Mouse (Mus musculus) brain, embryonic 14.5 days (tissue): Measurements from ENCODE around the gene Stoml3. TPM values are rescaled to one million over a fixed set of nuclear protein-coding genes. Genes with fewer than 3 reads are reported as not detected.

Source experiments
- DNase-seq: peaks from one replicate; pipeline ENCODE4 v3.0.0-alpha.2; 2011; ENCODE audit warnings: low read depth
- CTCF ChIP-seq: fragments of 200-500 bp; IDR thresholded peaks from 2 replicates; pipeline ENCODE4 v1.5.1; 2012; ENCODE audit warnings: inconsistent platforms, mild to moderate bottlenecking, moderate library complexity, borderline replicate concordance; ENCODE audit not compliant: insufficient read depth, insufficient read length; ENCODE audit errors: extremely low read depth
- POLR2A ChIP-seq: fragments of 200-500 bp; IDR thresholded peaks from 2 replicates; pipeline ENCODE4 v1.6.1; 2012; ENCODE audit warnings: mild to moderate bottlenecking, inconsistent platforms, borderline replicate concordance; ENCODE audit not compliant: poor library complexity, insufficient read depth, insufficient read length, severe bottlenecking; ENCODE audit errors: extremely low read depth
- polyA plus RNA-seq: library from polyadenylated mRNA; depleted of rRNA; stranded (reverse); fragments of >200 nt; gene quantifications from 2 replicates; pipeline ENCODE4 v1.2.3, GENCODE M21; 2012

Gene Stoml3
- polyA plus RNA-seq, 1 experiment: not detected

DNA sequence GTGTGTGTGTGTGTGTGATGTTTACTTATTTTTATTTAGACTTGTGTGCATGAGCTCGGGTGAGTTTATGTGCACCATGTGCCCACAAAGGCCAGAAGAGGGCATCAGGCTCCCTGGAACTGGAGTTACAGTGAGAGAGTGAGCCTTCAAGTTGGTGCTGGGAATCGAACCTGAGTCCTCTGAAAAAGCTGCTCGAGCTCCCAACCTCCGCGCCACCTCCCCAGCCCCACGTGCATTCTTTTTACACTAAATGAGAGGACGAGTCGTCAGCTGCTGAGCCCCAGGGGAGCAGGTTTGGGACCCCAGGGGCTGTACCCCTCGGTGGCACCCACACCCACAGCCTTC lies 25.8 kb upstream of the Stoml3 start:
- no peak for TF ChIP-seq CTCF
- no peak for TF ChIP-seq POLR2A
- DNase-seq: no peak

DNA sequence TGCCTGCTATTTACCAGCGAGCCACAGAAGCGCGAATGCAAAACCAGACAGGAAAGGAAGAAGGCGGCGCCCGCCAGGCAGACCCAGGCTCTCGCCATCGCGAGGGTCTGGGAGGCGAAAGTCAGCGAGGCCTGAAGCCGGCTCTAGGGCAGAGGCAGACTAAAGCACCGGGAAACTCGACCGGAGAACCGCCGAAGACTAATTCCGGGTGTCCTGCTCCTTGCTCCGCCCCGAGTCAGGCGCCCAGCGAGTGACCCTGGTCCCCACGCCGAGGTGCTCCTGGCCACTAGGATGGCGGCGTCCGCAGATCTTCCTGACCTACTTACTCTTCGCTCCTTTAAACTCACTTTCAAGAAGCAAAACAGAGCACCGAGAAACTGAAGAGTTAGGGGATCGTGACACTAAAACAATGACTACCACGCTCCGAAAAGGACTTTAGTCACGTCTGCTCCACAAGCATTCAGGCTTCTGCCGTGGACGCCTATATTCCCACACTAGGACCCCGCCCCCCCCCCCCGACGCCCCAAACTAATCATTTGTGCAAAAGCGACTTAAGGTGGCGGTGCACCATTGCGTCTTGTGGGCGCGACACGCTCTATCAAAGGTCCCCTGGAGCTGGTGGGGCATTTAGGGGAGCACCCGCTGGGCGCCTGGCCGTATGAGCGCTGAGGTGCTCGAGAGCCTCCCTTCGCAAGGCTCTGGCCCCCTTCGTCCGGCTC lies 25.2 kb upstream of the Stoml3 start, which contains the start of the genes Nhlrc3 and Proser1:
Gene Nhlrc3 (minus strand): TSS at position 287 of the 719 bp plus-strand sequence.
Gene Proser1 (plus strand): TSS at position 621 of the 719 bp plus-strand sequence.
- DNase-seq: peak; percentile 100
- TF ChIP-seq POLR2A (peak; percentile 41; the same call in 1 of the 2 replicates), CTCF (no peak)

DNA sequence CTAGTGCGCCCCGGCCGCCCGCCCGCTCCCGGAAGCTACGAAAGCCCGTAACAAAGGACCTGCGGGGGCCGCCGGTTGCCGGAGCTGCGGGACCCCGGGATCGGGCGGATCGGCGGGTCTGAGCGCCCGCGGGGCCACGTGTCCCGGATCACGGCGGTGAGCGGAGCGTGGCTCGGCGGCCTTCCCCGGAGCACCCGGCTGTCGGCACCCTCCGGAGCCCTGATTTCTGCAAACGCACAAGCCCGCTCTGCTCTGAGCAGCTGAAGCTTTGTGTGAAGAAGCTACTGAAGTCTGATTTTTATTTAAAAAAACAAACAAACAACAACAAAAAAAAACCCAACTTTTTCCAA lies 24.7 kb upstream of the Stoml3 start:
- no peak for TF ChIP-seq CTCF
- TF ChIP-seq POLR2A: peak; percentile 50; the same call in 1 of the 2 replicates
- DNase-seq: no peak

DNA sequence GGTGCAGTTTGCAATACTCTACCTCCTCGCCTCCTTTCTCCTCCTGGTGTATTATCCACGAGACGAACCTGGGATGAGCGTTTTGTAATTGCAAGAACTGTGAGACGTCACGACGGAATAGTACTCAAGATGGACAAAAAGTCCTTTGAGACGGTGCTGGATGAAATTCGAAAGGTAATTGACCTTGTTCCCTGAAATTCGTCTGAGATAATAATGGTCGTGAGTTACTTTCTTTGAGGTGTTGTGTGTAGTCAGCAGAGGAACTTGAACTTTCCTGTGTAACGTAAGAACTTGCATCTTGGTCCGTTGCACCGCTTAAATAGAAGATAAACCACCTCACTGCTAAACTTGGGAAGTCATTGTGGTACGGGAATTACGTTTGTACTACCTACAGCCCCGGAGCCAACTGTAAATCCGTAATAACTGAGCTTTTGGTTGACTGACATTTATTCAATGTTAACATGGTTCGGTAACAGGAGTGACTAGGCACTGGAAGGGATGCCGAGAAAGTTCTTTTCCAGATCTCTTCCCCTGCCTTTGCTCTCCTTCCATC lies 24.2 kb upstream of the Stoml3 start:
- TF ChIP-seq POLR2A (no peak), CTCF (no peak)
- no peak for DNase-seq

DNA sequence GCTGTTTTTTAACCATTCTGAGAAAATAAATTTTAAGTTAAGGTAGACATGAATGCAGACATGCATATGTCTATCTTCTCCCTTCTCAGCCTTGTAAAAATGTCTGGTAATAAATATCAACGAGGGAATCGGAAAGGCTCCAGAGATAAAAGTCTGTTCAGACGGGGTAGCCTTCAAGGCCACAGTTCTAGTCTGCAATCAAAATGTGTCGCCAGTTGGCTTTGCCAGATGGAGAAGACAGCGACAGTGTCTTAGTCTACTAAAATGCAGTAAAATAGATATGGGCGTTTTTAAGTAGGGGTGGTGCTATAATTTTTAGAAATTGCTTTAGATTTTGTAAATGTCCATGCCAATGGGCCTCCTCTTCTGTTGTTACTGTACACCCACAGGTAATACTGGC lies 23.1 kb upstream of the Stoml3 start:
- no peak for TF ChIP-seq CTCF
- TF ChIP-seq POLR2A: no peak
- DNase-seq: no peak

DNA sequence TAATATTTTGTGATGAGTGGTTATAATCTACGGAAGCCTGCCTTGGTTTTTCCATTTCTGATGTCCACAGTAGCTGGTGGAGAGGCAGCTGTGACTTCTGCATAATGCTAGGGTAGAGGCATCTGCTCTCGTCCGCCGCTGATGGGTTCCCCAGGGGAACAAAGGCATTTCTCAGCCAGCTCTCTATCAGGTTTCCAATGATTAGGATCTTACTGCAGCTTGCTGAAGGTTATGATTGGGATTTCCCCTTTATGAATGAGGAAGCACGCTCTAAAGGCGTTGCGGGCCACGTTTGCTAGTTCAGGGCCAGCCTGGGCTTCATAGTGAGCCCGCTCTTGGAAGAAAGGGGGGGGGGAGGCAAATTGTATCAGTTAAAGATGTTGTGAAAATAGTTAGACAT lies 22.0 kb upstream of the Stoml3 start:
- peak; percentile 15 for DNase-seq
- TF ChIP-seq POLR2A (no peak), CTCF (no peak)

DNA sequence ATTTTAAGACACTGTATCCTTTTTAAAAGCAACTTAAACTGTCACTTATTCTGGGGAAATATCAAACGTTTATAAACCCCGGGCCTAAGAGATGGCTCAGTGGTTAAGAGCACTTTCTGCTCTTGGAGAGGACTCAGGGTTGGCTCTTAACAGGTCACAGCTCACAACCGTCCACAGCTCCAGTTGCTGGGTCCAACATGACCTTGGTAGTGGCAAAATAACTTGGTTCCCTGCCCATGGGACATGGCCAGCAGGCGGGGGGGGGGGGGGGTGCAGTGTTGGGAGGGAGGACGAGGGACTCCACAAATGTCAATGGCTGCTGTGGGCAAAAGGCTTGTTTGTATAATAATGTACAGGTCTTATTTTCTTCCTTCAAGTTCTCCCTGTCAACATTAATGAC lies 21.1 kb upstream of the Stoml3 start:
- no peak for DNase-seq
- no peak for TF ChIP-seq CTCF
- TF ChIP-seq POLR2A: no peak

DNA sequence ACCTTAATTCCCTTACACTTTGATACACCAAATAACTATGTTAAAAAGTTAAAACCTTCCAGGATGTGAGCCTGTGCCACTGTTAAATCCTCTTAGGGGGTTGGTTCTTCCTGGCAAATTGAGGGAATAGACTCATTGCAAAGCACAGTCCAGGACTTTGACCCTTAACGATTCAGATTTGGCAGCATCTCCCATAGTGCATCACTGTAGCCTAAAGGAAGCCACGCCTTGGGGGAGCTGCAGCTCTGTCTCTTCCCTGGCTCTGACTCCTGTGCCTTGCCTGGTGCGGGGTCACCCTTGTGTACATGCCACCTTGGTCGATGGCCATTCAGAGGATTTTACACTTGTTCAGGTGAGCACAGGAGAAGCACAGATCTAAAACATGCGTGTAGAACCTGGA lies 18.8 kb upstream of the Stoml3 start:
- no peak for DNase-seq

DNA sequence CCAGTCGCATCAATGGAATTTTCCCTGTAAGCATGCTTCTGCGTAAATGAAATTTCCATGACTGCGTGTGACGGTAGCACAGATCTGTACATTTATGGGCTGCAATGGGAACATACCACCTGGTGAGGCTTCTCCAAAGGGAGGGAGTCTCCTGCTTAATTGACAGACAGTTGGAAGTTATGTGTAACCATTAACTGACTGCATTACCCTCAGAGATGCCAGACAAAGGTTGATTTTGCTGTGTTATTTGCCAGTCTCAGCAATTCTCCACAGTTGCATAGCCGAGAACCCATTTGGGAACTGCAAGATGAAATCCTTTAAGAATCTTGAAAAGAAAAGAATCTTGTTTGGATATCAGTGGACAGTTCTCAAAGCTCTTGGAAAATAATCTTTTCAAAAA lies 16.4 kb upstream of the Stoml3 start:
- TF ChIP-seq POLR2A (no peak), CTCF (no peak)
- DNase-seq: no peak

More for the DNA sequence above, 18.8 kb upstream of the Stoml3 start:
- no peak for TF ChIP-seq POLR2A
- TF ChIP-seq CTCF: no peak

DNA sequence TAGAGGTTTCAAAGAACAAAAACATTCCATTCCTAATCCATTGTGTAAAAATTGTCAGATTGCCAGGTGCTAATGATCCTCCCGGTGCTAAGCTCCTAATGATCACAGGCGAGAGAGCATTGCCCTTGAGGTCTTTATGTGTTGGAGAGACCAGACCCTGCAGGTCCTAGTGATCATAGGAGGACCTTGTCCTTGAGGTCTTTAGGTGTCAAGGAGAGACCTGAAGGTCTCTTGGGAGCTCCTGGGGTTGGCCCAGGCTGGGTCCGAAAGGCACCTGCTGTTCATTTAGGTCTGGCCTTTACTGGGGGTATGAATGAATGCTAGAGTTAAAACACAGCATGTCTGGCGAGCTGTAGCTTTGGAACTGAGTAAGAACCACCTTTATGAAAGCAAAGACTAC lies 14.3 kb upstream of the Stoml3 start:
- TF ChIP-seq POLR2A (no peak), CTCF (no peak)

DNA sequence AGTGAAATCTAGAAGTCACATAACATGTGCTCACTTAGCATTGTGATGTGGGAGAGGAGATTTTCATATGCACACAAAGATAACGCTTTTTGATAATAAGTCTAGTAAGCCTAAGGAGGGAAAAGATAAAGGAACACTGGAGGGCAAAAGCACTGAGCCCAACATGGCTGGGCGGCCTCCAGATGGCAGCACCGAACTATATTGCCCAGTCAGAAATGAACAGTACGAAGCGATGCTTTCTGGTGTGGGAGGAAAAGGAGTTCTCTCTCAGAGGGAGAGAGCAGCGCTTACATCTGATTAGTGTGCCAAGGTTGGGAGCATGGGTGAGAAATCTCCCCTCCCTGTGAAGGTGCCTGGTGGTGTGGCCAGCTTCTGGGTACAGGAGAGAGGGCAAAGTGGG lies 12.6 kb upstream of the Stoml3 start:
- peak; percentile 63 for DNase-seq
- TF ChIP-seq POLR2A (no peak), CTCF (peak; percentile 73)

More for the DNA sequence above, 14.3 kb upstream of the Stoml3 start:
- no peak for DNase-seq

DNA sequence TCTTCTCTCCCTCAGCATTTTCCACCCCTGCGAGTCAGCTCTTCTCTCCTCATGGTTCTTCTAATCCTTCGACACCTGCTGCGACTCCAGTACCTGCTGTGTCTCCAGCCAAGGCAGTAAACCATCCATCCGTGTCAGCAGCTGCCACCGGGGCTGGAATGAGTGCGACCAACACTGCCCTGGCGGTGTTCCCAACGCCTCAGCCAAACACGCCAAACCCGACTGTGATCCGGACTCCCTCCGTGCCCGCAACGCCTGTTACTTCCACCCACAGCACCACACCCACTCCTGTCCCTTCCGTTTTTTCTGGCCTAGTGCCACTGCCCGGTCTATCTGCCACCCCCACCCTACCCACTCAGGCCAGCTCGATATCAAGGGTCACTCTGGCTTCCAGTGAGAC lies 11.0 kb upstream of the Stoml3 start:
- TF ChIP-seq CTCF (no peak), POLR2A (no peak)
- no peak for DNase-seq

DNA sequence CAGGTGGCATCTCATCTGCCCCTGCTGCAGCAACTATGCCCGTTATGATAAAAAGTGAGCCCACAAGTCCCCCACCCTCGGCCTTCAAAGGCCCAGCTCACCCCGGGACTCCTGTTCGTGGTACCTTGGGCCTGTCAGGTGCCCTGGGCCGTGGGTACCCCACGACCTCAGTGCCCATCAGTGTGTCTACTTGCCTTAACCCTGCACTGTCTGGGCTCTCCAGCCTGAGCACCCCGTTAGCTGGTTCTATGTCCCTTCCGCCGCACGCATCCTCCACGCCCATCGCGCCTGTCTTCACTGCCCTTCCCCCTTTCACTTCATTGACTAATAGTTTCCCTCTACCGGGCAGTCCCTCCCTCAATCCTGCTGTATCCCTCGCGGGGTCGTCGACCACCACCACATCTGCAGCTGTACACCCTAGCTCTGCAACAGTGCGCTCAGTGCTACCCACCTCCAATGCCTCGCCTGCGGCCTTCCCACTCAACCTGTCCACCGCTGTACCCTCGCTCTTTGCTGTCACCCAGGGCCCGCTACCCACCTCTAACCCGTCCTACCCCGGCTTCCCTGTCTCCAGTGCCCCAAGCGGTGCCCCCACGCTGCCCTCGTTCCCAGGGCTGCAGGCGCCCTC lies 9.9 kb upstream of the Stoml3 start:
- no peak for TF ChIP-seq CTCF
- no peak for TF ChIP-seq POLR2A

DNA sequence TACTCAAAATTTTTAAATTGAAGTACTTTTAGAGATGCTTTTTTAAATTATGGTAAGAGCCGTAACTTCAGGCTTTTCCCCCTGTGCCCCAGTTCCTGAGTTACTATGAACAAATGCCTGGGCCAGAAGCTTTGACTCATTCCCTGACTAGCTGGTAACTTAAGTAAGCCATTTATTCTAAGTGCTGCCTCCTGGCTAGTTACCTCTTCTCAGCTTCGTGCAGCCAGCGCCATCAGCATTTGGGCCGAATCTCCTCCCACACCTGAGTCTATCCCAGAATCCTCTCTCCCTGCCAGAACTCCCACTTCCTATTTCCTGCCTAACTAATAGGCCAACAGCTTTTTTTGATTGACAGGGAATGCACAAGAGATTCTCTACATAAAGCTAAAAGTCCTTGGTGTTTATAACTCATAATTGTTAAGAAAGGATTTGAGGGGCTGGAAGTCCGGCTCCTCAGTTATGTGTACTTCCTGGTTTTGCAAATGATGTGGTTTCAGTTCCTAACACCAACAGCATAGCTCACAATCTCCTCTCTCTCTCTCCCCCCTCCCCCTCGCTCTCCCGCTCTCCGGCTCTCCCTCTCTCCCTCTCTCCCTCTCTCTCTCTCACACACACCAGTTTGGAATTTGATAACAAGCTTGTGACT lies 4.9 kb upstream of the Stoml3 start:
- DNase-seq: no peak
- TF ChIP-seq CTCF (no peak), POLR2A (no peak)

More for the DNA sequence above, 9.9 kb upstream of the Stoml3 start:
- DNase-seq: no peak

DNA sequence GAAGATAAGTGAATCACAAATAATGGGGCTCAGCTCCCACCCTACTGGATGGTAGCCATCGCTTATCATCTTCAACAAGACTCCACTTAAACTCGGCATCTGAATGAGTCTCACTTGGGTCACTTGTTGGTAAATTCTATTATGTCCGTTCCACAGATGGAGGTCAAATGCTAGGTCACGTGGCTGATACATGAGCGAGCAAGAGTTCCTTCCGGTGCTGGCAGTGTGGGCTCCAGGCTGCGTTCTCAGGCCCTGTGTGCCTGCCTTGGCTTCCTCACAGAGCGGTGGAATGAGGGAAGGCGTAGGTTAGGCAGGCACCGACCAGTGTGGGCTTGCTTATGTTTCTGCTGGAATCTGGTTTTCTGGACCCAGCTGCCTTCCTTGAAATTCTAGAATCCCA lies 1.9 kb upstream of the Stoml3 start:
- no peak for DNase-seq
- TF ChIP-seq CTCF (no peak), POLR2A (no peak)
